Mouse (Mus musculus) stomach, postnatal 0 days (tissue): ENCODE data around the gene BC005624.

Experiments used
- CTCF ChIP-seq: IDR thresholded peaks from 2 replicates; pipeline ENCODE4 v1.5.1; 2016; ENCODE audit warnings: antibody characterized with exemption, low read depth, mild to moderate bottlenecking, moderate library complexity
- EP300 ChIP-seq: optimal IDR thresholded peaks from 2 replicates; pipeline ENCODE3; 2016; ENCODE audit warnings: antibody characterized with exemption

DNA sequence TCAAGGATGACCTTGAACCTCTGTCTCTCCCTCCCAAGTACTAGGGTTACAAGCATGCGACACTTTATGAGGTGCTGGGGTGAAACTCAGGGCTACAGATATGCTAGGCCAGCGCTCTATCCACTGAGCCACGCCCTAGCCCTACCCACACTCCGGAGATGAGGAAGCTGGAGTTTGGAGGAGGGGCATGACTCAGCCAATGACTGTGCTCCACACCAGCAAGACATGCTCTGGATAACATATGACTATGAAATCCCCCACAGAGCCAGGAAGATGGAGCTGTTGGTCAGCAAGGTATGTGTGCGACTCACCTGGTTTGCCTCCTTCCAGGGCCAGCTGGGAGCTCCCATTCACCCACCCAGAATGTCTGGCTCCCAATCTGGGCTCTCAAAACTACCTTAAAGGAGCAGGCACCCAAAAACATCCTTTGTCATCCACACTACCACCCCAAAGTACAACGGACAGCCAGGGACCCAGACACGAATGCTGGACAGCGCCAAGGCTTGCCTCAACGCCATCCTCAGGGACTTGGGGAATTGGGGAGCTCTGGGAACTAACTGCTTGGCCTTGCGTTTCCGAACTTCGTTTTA, 53.0 kb downstream of the BC005624 start:
- TF ChIP-seq CTCF (no peak), EP300 (no peak)
